Mouse (Mus musculus) G1E (cell line): ENCODE results near the gene Drc7.

ENCODE experiments used
- CTCF ChIP-seq: IDR thresholded peaks from 2 replicates; pipeline ENCODE4 v1.5.1; 2012; ENCODE audit warnings: low read depth, low read length, inconsistent platforms, mixed read lengths
- GATA1 ChIP-seq: IDR thresholded peaks from 2 replicates; pipeline ENCODE4 v1.6.1; 2012; ENCODE audit warnings: borderline replicate concordance, low read length, inconsistent platforms, mixed read lengths
- GATA2 ChIP-seq: IDR thresholded peaks from 2 replicates; pipeline ENCODE4 v1.6.1; 2012; ENCODE audit warnings: low read depth, low read length, inconsistent platforms, borderline replicate concordance
- POLR2AphosphoS5 ChIP-seq: IDR thresholded peaks from 2 replicates; pipeline ENCODE4 v1.6.1; 2012; ENCODE audit warnings: low read depth, low read length, inconsistent platforms; ENCODE audit not compliant: insufficient replicate concordance
- TAL1 ChIP-seq: conservative IDR thresholded peaks from 2 replicates; pipeline ENCODE4 v1.6.1; 2012; ENCODE audit warnings: low read depth, low read length, inconsistent platforms, mixed read lengths

- no peak for TF ChIP-seq CTCF
- TF ChIP-seq GATA1, result no peak
- no peak for TF ChIP-seq TAL1
- no peak for TF ChIP-seq GATA2
- no peak for TF ChIP-seq POLR2AphosphoS5
Observed at GRCm38 (mm10) chr8:95024387-95024786, 30.5 kb upstream of the Drc7 start.
